Mouse (Mus musculus): ENCODE results near the gene Ddx46.

The Ddx46 gene

GRCm38 (mm10) chr13:55620275-55620674 is 14.6 kb upstream of the Ddx46 start:
- POLR2A ChIA-PET: interaction anchor here in 1 of 4 experiments (1.0 to 5.3 kb wide), 3 partner anchors 11 to 27 kb away, joined by 3 to 54 read pairs (median 15); no protein-coding TSS in a partner anchor
- CTCF ChIA-PET: interaction anchor here in 1 of 4 experiments (0.5 kb wide), 1 partner anchor 20 kb away, joined by 4 read pairs; no protein-coding TSS in a partner anchor

GRCm38 (mm10) chr13:55622156-55622648 is 12.6 kb upstream of the Ddx46 start:
- ChIA-PET CTCF (interaction anchor here in 3 of 4 experiments (0.6 to 3.3 kb wide), 12 partner anchors 11 to 245 kb away, joined by 3 to 14 read pairs (median 4); partner anchors contain the start of genes Ddx46 (in 1 of the 3) and Pcbd2 (in 1 of the 3)), POLR2A (interaction anchor here (0.6 to 5.3 kb wide), 48 partner anchors 8 to 868 kb away, joined by 3 to 54 read pairs (median 5); partner anchors contain the start of genes B230219D22Rik (in 3 of the 4), B4galt7 (in 3 of the 4), Ddx46 (in 3 of the 4) and Cxcl14 (in 1 of the 4))

- ChIA-PET POLR2A (interaction anchor here (0.5 to 5.3 kb wide), 53 partner anchors 9 to 867 kb away, joined by 3 to 54 read pairs (median 4); partner anchors contain the start of genes B230219D22Rik (in 3 of the 4), B4galt7 (in 3 of the 4), Ddx46 (in 3 of the 4) and Cxcl14 (in 1 of the 4)), CTCF (interaction anchor here in 3 of 4 experiments (0.6 to 3.3 kb wide), 12 partner anchors 12 to 340 kb away, joined by 3 to 14 read pairs (median 4); partner anchors contain the start of genes Ddx46 (in 1 of the 3) and Pcbd2 (in 1 of the 3))
Observed at GRCm38 (mm10) chr13:55622649-55623541, 11.9 kb upstream of the Ddx46 start, which contains the start of gene Caml. Caml (plus strand) TSS chr13:55623005.

- ChIA-PET POLR2A (interaction anchor here (0.6 to 3.8 kb wide), 28 partner anchors 8 to 266 kb away, joined by 3 to 44 read pairs (median 4); partner anchors contain the start of genes Caml (in 3 of the 4) and B230219D22Rik (in 2 of the 4)), CTCF (interaction anchor here (0.5 to 1.5 kb wide), 17 partner anchors 9 to 617 kb away, joined by 3 to 14 read pairs (median 3); partner anchors contain the start of genes B230219D22Rik (in 1 of the 4), B4galt7 (in 1 of the 4) and Caml (in 1 of the 4))
Observed at GRCm38 (mm10) chr13:55635146-55635571, 332 bp downstream of the Ddx46 start.

GRCm38 (mm10) chr13:55636185-55636983 is 1.6 kb downstream of the Ddx46 start:
- ChIA-PET POLR2A (interaction anchor here in 3 of 4 experiments (0.7 to 3.8 kb wide), 9 partner anchors 10 to 243 kb away, joined by 3 to 44 read pairs (median 4); partner anchors contain the start of genes Caml (in 2 of the 3) and B230219D22Rik (in 1 of the 3)), CTCF (interaction anchor here in 1 of 4 experiments (0.7 kb wide), 1 partner anchor 124 kb away, joined by 3 read pairs; no protein-coding TSS in a partner anchor)

GRCm38 (mm10) chr13:55640480-55640879 is 5.7 kb downstream of the Ddx46 start:
- ChIA-PET POLR2A (interaction anchor here (0.6 to 3.5 kb wide), 23 partner anchors 11 to 451 kb away, joined by 3 to 34 read pairs (median 4); partner anchors contain the start of genes B230219D22Rik (in 2 of the 4), Caml (in 2 of the 4), Pcbd2 (in 2 of the 4) and B4galt7 (in 1 of the 4)), CTCF (interaction anchor here (0.6 to 1.8 kb wide), 49 partner anchors 8 to 644 kb away, joined by 3 to 26 read pairs (median 4); partner anchors contain the start of genes B4galt7 (in 1 of the 4), Caml (in 1 of the 4) and Ddx41 (in 1 of the 4))

GRCm38 (mm10) chr13:55644525-55644924 is 9.7 kb downstream of the Ddx46 start:
- CTCF ChIA-PET: interaction anchor here in 2 of 4 experiments (0.6 to 0.9 kb wide), 3 partner anchors 10 to 323 kb away, joined by 3 to 5 read pairs (median 4); partner anchors contain the start of gene Ddx46 (in 1 of the 2)
- POLR2A ChIA-PET: interaction anchor here in 2 of 4 experiments (0.7 to 1.3 kb wide), 4 partner anchors 10 to 492 kb away, joined by 3 to 4 read pairs (median 4); partner anchors contain the start of gene Ddx46 (in 1 of the 2)

GRCm38 (mm10) chr13:55650098-55650497 is 15.3 kb downstream of the Ddx46 start:
- ChIA-PET CTCF (interaction anchor here in 2 of 4 experiments (0.7 to 1.6 kb wide), 2 partner anchors 9 to 10 kb away, joined by 3 to 5 read pairs; no protein-coding TSS in a partner anchor), POLR2A (interaction anchor here in 3 of 4 experiments (0.7 to 2.4 kb wide), 7 partner anchors 8 to 43 kb away, joined by 3 to 6 read pairs (median 3); partner anchors contain the start of genes B230219D22Rik (in 1 of the 3) and Ddx46 (in 1 of the 3))

GRCm38 (mm10) chr13:55650980-55651379 is 16.2 kb downstream of the Ddx46 start:
- POLR2A ChIA-PET: interaction anchor here in 2 of 4 experiments (0.5 to 2.4 kb wide), 7 partner anchors 8 to 179 kb away, joined by 3 to 6 read pairs (median 4); partner anchors contain the start of gene Ddx46 (in 1 of the 2)
- CTCF ChIA-PET: interaction anchor here in 2 of 4 experiments (0.5 to 1.6 kb wide), 3 partner anchors 11 to 134 kb away, joined by 3 to 5 read pairs (median 4); no protein-coding TSS in a partner anchor

GRCm38 (mm10) chr13:55668550-55668949 is 33.7 kb downstream of the Ddx46 start:
- POLR2A ChIA-PET: interaction anchor here in 3 of 4 experiments (0.6 to 5.0 kb wide), 11 partner anchors 9 to 1623 kb away, joined by 3 to 23 read pairs (median 4); partner anchors contain the start of genes B230219D22Rik (in 3 of the 3), Ddx46 (in 2 of the 3) and Pcbd2 (in 1 of the 3)
- CTCF ChIA-PET: interaction anchor here (0.6 to 2.1 kb wide), 26 partner anchors 9 to 330 kb away, joined by 3 to 16 read pairs (median 4); partner anchors contain the start of gene Pcbd2 (in 2 of the 4)

GRCm38 (mm10) chr13:55672711-55673110 is 37.9 kb downstream of the Ddx46 start:
- ChIA-PET POLR2A (interaction anchor here in 3 of 4 experiments (0.6 to 5.0 kb wide), 6 partner anchors 20 to 54 kb away, joined by 3 to 23 read pairs (median 4); partner anchors contain the start of gene B230219D22Rik (in 2 of the 3)), CTCF (interaction anchor here in 1 of 4 experiments (1.7 kb wide), 1 partner anchor 32 kb away, joined by 6 read pairs; no protein-coding TSS in a partner anchor)

GRCm38 (mm10) chr13:55677364-55677763 is 42.5 kb downstream of the Ddx46 start:
- ChIA-PET POLR2A (interaction anchor here in 2 of 4 experiments (0.7 to 4.3 kb wide), 5 partner anchors 9 to 51 kb away, joined by 3 to 16 read pairs (median 3); partner anchors contain the start of gene B230219D22Rik (in 2 of the 2)), CTCF (no interaction called here)

- CTCF ChIA-PET: interaction anchor here in 2 of 4 experiments (0.9 to 1.1 kb wide), 2 partner anchors 42 to 61 kb away, joined by 3 to 5 read pairs; no protein-coding TSS in a partner anchor
- POLR2A ChIA-PET: interaction anchor here in 3 of 4 experiments (0.8 to 4.0 kb wide), 13 partner anchors 8 to 82 kb away, joined by 3 to 44 read pairs (median 4); partner anchors contain the start of genes B230219D22Rik (in 2 of the 3), Pcbd2 (in 1 of the 3) and Txndc15 (in 1 of the 3)
Observed at GRCm38 (mm10) chr13:55682201-55682600, 47.4 kb downstream of the Ddx46 start.

- POLR2A ChIA-PET: interaction anchor here in 3 of 4 experiments (0.6 to 4.0 kb wide), 14 partner anchors 9 to 444 kb away, joined by 3 to 44 read pairs (median 4); partner anchors contain the start of genes B230219D22Rik (in 3 of the 3), Pcbd2 (in 1 of the 3) and Txndc15 (in 1 of the 3)
- CTCF ChIA-PET: interaction anchor here in 3 of 4 experiments (0.5 to 1.8 kb wide), 5 partner anchors 15 to 395 kb away, joined by 3 to 9 read pairs (median 4); no protein-coding TSS in a partner anchor
Observed at GRCm38 (mm10) chr13:55683581-55683980, 48.8 kb downstream of the Ddx46 start.

GRCm38 (mm10) chr13:55686107-55686633 is 51.3 kb downstream of the Ddx46 start:
- ChIA-PET POLR2A (interaction anchor here in 3 of 4 experiments (0.6 to 1.8 kb wide), 7 partner anchors 10 to 773 kb away, joined by 3 to 5 read pairs (median 4); partner anchors contain the start of gene Caml (in 2 of the 3)), CTCF (interaction anchor here in 2 of 4 experiments (0.6 to 1.9 kb wide), 5 partner anchors 30 to 375 kb away, joined by 3 to 12 read pairs (median 4); no protein-coding TSS in a partner anchor)

Data from embryonic stem cell, embryonic (primary cell).